Mouse (Mus musculus) lung, postnatal 4 days (tissue): ENCODE data around the gene Ptgdr.
"Not testable (repeated sequence)": the region's sequence is repeated elsewhere in the genome, so short reads cannot be mapped to it uniquely, and the experiment has no call there.

Experiments used
- DNase-seq, 2 experiments: peaks; one replicate each; pipeline ENCODE4 v3.0.0; 2021

Ptgdr gene

DNA sequence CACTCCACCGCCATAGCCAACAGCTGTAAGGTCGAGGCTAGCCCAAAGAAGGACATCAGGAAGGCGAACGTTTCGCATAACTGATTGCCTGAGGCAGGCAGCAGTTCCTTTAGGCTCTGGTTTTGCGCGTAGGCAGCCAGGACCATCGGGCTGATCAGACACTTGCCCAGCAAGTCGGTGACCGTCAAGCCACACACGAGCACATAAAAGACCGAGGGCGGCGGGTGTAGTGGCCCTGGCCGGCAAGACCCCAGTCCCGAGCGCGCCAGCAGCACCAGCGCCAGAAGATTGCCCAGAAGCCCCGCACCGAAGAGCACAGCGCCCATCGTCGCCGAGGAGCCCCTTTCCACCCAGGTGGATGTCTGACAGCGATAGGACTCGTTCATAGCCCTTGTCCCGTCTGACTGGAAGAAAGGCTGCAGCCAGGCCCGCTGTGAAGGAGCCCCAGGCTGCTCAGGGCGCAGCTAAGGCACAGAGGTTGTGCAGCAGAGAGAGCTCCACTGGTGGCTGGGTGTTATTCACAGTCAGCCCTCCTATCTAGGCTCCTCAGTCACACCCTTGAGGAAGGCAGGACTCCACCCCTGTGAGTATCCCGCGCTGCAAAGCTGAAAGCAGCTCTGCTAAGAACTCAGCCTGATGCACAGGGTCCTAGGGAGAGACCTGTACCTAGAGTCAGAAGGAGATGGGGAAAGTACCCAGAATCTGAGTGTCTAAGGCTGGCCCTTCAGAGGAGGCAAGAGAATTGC lies at the start of gene Ptgdr:
TSS of gene Ptgdr (minus strand) at position 508 of the 746 bp plus-strand sequence.
- DNase-seq = peak in 1 of 2 experiments; percentile 24

DNA sequence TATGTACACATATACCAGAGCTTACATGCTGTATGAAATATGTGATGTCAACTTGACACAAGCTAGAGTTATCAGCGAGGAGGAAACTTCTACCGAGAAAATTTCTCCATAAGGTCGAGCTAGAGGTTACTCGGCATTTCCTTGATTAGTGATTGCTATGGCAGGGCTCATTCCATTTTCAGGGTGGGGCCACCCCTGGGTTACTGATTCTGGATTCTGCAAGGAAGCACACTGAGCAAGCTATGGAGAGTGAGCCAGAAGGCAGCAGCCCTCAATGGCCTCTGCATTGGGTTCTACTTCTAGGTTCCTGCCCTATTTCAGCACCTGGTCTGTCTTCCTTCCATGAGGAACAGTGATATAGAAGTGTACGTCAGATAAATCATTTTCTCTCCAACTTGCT lies 48.6 kb upstream of the Ptgdr start:
- DNase-seq = no peak

DNA sequence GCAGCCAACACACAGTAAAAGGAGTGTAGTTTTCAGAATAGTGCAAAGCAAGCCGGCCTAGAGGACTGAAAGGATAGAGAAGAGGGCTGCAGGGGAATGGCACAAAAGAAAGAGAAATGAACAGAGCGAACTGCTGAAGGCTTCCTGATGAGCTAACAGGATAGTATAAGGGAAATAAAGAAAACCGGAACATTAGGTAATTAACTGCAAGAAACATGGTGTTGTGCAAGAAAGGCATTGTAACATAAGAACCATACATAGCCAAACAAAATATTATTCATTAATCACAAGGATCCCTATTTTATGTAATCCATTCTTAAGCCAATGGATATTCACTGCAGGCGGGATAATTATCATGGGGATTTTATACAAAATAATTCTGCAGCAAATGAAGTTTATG lies 45.0 kb upstream of the Ptgdr start:
- DNase-seq = no peak

DNA sequence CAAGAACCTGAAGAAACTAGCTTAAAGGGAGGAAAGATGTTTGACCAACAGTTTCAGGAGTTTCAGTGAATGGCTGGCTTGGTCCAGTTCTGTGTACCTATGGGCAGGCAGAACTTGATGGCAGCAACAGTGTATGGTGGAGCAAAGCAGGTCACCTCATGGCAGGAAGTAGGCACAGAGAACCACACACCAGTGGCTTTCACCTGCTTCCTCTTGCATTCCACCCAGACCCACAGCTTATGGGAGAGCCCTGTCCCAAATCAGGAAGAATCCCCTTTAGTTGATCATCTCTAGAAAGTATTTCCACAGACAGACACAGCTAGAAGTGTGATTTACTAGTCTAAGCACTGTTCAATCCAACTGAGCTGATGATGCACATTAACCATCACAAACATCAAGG lies 42.6 kb upstream of the Ptgdr start:
- DNase-seq = not testable (repeated sequence)

DNA sequence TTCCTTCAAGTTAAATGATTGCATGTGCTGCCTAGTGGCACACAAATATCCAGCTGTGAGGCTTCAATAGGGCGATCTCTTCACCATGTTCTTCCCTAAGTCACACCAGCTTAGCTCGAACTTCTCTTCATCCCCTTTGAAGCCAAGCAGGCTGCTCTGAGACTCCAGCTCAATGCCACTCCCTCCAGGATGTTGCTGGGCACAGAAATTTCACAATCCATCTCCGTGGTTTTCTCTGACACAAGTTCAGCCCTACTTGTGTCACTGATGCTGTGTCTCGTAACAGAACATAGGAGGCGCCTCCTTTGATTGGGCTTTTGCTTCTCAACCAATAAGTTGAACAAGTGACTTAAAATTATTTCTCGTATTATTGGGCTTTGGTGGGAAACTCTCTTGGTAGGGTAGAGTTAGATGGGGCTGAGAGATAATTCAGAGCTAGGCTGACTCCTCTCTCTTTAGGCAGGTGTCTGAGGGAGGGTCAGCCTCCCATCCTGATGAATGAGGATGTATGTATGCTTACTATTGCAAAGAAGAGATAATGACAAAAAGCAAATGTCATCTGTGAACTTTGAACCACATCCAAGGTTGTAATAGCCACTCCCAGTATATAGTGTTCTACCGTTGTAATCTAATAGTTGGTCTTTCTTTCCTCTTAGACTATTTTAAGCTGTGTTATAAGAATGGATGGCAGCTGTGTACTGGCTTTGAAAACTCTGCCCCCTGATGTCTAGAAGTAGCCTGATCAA lies 32.4 kb upstream of the Ptgdr start:
- no peak for DNase-seq

DNA sequence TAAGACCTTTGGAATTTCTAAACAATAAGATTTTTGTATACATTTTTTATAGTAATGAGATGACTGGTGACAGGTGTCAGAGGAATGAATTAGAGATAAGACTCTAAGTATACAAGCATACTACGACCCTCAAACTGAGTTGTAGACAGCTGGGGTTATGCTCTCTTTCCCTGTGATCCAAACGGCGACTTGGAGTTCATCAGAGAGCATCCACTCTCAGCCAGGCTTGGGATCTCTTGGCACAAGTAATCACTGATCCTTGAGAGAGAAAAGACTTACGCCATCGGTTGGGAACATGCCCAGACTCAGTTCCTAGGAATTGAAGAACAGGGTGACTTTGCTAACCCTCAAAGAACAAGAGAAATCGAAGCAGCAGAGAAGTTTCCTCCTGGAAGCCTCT lies 10.5 kb upstream of the Ptgdr start:
- peak; percentile 11 to 27 for DNase-seq

DNA sequence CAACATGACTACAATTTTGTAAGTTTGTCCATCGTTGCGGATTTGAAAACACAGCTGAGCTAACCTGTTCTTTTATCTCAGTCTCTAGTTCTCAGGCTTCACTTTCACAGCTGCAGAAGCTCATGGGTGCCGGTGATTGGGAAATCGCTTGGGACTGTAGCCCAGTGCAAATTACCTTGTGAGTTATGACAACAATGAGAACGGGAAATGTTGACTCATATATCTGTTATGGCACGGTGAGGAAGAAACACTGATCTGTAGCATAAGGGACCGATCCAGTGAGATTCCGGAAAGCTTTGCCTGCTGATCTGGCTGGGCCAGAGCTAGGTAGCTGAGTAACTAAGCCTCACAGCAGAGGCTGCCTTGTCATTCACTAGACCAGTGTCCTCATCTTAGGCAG lies 6.5 kb upstream of the Ptgdr start:
- DNase-seq = peak; percentile 12 to 41

DNA sequence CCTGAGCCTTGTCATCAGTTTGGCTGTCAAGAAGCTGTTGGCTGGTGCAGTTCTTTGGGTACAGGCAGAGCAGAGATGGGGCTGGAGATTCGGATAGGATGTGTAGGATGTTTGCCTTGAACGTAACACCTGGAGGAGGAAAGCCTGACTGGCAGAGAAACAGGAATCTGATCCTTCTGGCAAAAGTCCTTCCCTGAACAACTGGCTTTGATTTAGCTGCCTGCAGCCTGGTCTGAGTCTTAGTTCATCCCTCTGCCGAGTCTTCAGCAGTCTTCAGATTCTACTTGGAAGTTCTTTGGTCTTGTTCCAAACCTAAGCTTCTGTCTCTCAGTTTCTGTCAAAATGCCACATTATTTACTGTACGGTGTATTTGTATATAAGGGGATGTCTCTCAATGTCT lies 3.9 kb upstream of the Ptgdr start:
- no peak for DNase-seq

DNA sequence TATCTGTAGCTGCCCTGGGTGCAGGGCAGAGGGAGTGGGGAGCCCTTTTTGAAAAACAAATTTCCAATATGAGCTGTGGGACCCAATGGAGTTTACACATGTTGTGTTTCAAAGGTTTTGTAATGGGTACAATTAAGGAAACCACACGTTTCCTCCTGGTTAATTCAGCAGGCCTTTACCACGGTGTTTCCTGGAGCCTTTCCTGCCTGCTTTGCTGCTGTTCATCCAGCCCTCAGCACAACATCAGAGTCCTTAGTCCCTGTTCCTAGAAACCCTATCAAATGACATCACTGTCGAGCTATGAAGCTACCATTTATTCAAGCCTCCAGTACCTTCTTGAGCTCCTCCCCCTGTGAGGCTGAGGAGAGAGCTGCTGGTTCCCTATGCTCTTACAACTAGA lies 2.0 kb upstream of the Ptgdr start:
- DNase-seq = no peak

DNA sequence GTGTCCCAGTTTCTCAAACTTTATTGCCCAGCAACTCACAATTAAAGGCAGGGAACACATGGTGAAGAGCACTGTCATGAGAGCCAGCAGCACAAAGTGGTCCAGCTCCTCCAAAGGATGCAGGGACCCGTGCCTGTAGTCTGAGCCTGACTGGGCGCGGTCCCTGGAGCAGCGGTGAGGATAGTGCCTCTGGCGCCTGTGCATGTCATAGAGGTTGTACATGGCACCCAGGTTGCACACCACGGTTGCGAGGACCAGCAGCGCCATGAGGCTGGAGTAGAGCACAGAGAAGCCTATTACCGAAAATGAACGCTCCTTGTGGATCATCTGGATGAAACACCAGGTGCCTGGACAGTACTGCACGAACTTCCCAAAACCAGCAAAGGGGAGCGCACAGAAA lies 803 bp downstream of the Ptgdr start:
- no peak for DNase-seq

DNA sequence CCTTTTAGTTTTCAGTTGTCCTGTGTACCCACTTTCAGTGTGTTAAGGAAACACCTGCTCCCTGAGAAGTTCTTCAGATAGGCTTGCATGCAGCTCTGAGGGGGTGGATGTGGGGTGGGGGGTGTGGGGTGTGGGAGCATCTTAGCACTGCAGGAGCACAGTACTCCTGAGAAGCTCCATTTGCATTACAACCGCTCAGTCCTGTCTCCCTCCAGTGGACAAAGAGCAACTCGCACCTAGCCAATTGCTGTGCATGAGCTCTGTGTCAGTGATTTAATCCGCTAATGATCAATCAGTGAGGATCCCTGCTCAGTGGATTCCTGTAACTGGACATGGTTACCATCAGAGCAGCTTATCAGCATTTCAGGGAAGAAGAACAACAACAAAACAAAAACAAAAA lies 8.5 kb downstream of the Ptgdr start:
- DNase-seq = not testable (repeated sequence)

DNA sequence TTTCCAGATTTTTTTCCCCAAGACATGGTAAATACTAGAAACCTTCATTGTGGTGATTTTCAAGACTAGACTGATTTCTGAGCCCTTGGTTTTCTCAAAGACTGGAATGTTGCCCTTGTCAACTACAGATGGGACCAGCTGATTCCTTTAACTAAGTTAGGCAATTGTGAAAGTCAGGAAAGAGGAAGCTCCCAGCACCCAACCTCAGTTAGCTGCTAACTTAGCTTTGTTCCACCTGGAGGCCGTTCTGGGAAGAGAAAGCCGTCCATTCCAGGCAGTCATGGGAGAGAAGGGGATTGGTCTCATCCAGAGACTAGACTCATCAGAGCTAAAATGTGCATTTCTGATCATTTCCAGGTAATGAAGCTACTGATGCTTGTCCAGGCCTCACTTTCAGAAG lies 11.4 kb downstream of the Ptgdr start:
- DNase-seq = no peak

DNA sequence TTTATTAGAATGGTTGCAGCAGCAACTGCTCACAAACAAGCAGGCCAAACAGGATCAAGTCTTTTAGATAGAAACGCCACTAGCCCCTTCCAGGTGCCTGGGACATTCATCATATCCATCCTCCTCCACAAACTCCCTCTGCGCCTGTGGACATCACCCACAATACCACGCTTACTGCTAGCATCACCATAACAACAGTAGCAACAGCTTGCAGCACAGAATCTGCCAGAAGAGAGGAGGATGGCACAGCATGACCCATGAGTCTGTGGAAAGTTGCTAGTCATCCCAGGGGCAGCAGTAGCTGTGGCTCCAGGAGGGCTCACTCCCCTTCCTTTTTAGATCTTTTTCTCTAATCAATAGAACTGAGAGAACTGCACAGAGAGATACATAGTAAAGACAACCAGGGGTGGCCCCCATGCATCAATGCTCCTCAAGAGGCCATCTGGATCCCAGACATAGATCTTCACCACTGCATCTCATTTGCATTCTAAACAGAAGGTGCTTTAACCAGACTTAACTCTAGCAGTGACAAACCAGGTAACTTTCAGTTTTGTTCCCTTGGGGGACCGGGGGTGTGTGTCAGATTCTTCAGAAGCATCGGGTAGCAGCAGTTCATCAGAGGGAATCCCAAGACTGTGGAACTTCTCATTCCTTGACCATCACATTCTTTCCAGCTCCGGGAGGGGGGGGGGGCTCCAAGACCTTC lies 12.5 kb downstream of the Ptgdr start:
- DNase-seq = no peak

DNA sequence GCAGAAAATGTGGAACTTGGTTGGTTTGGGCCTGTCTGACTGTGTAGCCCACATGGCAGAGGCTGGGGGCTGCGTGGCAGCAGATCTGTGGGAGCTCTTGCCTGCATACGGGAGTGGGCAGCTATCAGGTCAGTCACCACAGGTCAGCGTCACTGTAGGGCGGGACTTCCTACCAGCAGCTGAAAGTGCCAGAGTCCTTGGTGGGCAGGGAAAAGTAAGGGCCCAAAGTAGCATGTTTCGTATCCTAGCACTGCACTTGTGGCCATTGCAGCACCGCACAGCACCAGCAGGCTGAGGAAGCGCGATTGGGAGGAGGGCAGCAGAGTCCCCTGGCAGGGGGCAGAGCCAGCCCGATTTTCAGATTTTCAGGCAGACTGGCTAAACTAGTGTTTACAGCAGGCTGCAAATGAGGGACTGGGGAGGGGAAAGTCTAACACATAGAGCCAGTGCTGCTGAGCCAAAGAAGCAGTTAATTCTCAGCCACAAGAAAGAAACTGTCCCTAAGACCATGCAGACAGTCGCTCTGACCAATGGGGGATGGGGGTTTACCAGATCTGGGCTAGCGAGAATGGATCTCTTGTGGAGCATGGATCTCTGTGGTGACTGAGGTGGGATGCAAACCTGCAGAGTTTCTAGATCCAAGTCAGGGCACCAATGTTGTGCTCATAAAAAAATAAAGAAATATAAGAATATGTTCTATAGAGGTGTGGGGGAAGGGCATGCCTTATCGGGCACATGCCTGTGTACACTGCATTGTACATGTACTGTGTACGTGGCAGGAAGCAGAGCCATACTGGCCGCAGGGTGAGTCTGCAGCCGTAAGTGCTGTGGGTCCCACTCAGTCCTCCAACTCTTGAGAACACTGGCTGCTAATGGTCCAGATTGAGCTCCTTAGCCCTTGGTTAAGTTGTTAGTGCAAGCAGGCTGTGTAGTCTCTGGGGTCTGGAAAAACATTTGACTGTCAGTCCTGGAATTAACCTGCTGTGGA lies 15.1 kb downstream of the Ptgdr start:
- no peak for DNase-seq

DNA sequence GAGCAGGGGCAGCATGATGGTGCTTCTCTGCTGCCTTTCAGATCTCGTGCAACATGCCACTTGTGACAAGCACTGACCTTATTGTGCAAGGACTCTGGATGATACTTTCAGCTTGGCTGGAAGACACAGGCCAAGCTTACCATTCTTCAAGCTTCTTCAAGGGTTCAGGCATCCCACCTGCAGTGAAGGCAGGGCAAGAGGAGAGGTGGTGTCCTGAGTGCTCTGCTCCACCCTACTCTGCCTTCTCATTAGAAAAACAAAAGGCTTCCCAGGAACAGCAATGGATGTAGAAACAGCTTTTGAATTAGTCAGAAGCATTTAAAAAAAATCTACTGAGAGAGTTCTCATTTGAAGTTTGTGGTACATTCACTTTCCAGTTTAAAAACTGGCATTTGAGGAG lies 20.5 kb downstream of the Ptgdr start:
- no peak for DNase-seq

DNA sequence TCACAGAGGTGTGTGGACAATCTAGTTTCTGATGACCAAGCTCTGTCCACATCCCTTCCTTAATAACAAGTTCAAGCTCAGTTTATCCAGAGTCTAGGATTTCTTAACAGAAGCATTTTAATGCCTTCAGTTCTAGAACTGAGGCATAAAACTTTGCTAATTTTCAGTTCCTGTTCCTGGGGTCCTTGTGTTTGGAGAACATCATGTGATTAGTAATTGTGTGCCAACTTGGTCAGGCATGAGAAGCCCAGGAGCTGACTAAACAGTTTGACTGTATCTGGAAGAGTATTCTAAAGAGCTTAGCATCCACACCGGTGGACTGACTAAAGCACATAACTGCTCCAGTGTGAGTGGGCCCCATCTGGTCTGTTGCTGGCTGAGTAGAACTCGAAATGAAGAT lies 24.0 kb downstream of the Ptgdr start:
- no peak for DNase-seq

DNA sequence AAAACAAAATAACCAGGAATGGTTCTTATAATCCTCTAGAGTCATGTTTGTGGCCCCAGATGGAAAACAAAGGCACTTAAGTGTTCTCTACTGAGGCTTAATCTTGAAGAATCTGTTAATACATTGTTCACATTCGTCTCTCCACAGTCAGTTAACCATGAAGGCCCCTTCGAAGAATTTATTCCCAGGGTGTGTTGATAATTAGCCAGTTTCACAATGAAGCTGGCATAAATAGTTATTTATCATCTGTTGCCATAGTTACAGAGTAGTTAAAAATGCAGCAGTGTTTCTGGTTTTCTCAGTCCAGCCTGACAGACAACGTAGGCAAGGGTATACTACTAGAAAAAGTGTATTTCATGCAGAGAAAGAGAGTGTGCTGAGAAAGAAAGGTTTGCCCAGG lies 25.0 kb downstream of the Ptgdr start:
- DNase-seq = not testable (repeated sequence)

DNA sequence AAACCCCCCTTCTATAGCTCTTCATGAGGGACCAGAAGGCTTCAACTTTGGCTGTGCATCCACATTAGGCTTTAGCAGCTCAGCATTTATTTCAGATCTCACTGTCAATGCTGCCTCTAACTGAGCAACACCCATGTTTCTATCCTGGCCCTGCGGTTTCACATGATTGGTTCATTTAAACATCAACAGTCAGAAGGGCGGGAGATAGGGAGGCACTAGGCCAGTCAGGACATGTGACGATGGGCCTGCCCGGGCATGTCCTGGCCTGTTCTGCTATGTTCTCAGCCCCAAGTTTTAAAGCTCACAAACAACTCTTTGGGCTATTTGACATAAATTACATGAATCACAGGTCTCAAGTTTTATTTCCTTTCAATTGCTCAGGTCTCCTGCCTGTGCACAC lies 26.1 kb downstream of the Ptgdr start:
- DNase-seq = not testable (repeated sequence)

DNA sequence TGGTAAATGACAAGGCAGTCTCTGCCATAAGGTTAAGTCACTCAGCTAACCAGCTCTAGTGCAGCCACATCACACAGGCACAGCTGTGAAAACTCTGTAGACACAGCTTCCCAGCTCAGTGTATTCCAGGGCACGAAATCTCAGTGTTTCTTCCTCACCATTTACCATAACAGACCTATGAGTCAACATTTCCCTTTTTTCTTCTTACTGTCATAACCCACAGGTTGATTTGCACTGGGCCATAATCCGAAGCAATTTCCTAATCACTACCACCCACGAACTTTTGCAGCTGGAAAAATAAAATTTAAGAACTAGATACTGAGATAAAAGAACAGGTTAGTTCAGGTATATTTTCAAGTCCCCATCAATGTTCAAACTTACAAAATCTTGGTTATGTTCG lies 31.4 kb downstream of the Ptgdr start:
- DNase-seq = no peak

DNA sequence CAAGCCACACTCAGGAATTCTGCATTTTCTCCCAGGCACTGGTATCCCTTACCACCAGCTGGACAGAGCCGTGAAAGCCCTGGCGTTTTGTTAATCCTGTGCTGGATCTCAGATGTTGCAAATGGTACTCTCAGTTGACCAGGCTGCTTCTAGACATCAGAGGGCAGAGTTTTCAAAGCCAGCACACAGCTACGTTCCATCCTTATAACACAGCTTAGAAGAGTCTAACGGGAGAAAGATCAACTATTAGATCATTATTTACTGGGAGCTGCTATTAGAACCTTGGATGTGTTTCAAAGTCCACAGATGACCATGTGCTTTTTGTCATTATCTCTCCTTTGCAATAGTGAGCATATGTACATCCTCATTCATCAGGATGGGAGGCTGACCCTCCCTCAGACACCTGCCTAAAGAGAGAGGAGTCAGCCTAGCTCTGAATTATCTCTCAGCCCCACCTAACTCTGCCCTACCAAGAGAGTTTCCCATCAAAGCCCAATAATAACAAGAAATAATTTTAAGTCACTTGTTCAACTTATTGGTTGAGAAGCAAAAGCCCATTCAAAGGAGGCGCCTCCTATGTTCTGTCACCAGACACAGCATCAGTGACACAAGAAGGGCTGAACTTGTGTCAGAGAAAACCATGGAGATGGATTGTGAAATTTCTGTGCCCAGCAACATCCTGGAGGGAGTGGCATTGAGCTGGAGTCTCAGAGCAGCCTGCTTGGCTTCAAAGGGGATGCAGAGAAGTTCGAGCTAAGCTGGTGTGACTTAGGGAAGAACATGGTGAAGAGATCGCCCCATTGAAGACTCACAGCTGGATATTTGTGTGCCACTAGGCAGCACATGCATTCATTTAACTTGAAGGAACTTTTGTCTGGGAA lies 37.8 kb downstream of the Ptgdr start:
- no peak for DNase-seq

DNA sequence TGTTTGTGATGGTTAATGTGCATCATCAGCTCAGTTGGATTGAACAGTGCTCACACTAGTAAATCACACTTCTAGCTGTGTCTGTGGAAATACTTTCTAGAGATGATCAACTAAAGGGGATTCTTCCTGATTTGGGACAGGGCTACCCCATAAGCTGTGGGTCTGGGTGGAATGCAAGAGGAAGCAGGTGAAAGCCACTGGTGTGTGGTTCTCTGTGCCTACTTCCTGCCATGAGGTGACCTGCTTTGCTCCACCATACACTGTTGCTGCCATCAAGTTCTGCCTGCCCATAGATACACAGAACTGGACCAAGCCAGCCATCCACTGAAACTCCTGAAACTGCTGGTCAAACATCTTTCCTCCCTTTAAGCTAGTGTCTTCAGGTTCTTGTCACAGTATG lies 46.0 kb downstream of the Ptgdr start:
- DNase-seq = not testable (repeated sequence)
